Mouse (Mus musculus): ENCODE measurements around the gene Gmpr. TPM values are rescaled to one million over a fixed set of nuclear protein-coding genes. Genes with fewer than 3 reads are reported as not detected.

Gene Gmpr
- polyA plus RNA-seq, 1 experiment from 2014 or later: 14.0 TPM

DNA sequence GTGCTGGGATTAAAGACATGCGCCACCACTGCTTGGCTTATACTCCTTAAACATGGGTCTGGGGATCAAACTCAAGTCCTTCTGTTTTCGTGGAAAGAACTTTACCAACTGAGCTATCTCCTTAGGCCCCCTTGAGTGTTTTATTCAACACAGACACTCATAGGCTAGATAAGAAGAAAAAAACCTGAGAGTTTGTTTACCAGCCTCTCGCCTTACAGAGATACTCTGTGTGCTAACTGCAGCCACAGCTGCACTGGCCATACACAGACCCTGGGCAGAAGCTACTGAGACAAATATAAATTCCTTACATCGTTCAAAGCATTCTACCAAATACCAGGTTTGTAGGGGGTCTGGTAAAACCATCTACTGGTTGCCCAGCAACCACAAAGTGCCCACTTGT is 51.1 kb downstream of the Gmpr start:
- Histone ChIP-seq H3K9ac (no peak overlapping the region), H3K4me3 (no peak overlapping the region), H3K4me2 (no peak overlapping the region), H3K4me1 (peaks cover 15% of the 10 kb centered on the region; the same call in 1 of the 2 replicates), H3K9me3 (replicated peaks) (no peaks in the 10 kb centered on the region), H3K36me3 (ENCODE audit: poor library complexity, severe bottlenecking) (peaks cover 6% of the 10 kb centered on the region; the same call in 1 of the 2 replicates), H3K27ac (no peak overlapping the region), H3K27me3 (no peaks in the 10 kb centered on the region)
- WGBS: 64% methylated on average over 4 of the region's 4 CpGs
- no peak for ATAC-seq

DNA sequence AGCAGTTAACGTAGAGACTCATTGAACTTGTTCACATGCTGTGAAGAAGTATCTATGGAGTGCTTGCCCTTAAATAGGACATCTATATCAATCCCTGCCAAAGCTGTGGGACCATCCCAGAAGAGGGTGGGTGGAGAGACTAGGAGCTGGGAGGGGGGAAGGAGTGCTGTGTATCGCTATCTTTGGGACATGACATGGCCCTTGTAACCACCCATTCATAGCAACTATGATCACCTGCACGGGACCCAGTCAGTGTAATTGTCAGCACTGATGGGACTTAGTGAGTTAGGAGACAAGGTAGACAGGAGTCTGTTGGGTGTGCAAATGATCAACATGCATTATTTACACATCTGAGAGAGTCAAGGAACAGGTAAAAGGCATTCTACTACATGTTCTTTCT is 52.0 kb downstream of the Gmpr start:
- no peak for ATAC-seq
- H3K36me3 ChIP-seq (ENCODE audit: poor library complexity, severe bottlenecking): peaks cover 6% of the 10 kb centered on the region; the same call in 1 of the 2 replicates
- H3K9ac ChIP-seq: no peak overlapping the region
- WGBS: 92% methylated on average over 3 of the region's 3 CpGs
- H3K4me1 ChIP-seq: 0 out of 2 replicates have a peak, but pooled peaks cover 8% of the 10 kb centered on the region
- H3K27ac ChIP-seq: no peak overlapping the region
- H3K4me2 ChIP-seq: no peak overlapping the region
- H3K9me3 ChIP-seq (replicated peaks): no peaks in the 10 kb centered on the region
- no peak overlapping the region for H3K4me3 ChIP-seq
- H3K27me3 ChIP-seq: no peaks in the 10 kb centered on the region

DNA sequence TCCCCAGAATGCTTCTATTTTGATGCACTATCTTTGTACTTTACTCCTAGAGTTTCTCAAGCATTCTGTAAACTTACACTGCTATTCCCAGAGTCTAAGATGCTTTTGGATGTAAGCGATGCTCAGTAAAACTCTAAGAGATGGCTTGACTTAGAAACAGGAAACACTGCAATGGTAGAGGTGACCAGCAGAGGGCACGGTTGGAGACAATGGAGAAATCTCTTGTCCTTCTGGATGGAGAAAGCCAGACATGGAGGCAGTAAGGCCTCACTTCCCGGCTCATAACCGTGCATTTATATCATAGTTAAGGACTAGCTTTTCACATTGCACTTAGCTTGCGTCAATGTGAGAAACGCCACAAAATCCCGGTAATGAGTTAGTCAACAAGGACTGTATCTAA is 53.3 kb downstream of the Gmpr start:
- Histone ChIP-seq H3K27me3 (no peaks in the 10 kb centered on the region), H3K36me3 (ENCODE audit: poor library complexity, severe bottlenecking) (peaks cover 6% of the 10 kb centered on the region; the same call in 1 of the 2 replicates), H3K4me3 (no peak overlapping the region), H3K9me3 (replicated peaks) (no peaks in the 10 kb centered on the region), H3K4me2 (no peak overlapping the region), H3K9ac (no peak overlapping the region), H3K27ac (no peak overlapping the region), H3K4me1 (0 out of 2 replicates have a peak, but pooled peaks cover 8% of the 10 kb centered on the region)
- whole genome bisulfite sequencing: 77% methylated on average over 7 of the region's 7 CpGs
- ATAC-seq: no peak

DNA sequence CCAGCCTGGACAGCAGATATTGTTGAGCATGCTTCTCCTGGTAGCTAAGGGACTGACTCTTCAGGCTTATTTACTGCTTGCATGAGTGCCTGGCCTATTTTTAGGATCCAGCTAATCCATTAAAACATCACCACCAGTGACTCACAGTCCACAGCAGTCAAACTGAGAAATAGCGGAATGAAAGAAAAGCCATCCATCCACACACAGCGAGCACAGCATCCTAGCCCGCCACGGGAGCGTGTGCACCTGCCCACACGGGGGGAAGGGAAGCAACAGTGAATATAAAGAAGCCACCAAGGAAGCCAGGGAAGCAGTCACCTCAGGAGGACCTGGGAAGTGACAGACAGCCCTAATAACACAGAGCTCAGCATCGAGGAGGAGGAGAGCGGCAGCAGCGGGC is 54.8 kb downstream of the Gmpr start:
- Histone ChIP-seq H3K4me1 (0 out of 2 replicates have a peak, but pooled peaks cover 8% of the 10 kb centered on the region), H3K9ac (no peak overlapping the region), H3K36me3 (ENCODE audit: poor library complexity, severe bottlenecking) (peaks cover 10% of the 10 kb centered on the region), H3K9me3 (replicated peaks) (no peaks in the 10 kb centered on the region), H3K27me3 (no peaks in the 10 kb centered on the region), H3K4me3 (no peak overlapping the region), H3K27ac (no peak overlapping the region), H3K4me2 (no peak overlapping the region)
- WGBS: 74% methylated on average over 9 of the region's 9 CpGs
- ATAC-seq: no peak

DNA sequence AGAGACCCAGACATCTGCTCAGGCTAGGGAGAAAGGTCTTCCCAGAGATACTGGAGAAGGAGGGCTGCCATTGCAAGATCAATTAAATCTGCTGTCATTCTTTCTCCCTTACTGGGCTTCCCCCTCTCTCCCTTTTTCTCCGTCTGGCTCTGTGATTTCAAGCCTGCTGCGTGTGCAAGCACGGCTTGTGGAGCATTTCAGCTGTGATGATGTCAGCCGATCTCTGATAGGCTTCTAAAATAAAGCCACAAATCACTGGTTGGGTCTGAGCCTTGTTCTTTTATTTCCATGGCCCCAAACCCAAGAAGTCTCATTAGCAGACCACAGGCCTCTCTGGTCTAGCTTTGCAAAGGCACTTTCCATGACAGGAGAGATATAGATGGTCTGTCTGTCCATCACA is 57.7 kb downstream of the Gmpr start:
- WGBS: 77% methylated on average over 4 of the region's 4 CpGs
- ATAC-seq: no peak
- H3K36me3 ChIP-seq (ENCODE audit: poor library complexity, severe bottlenecking): peaks cover 16% of the 10 kb centered on the region
- H3K4me1 ChIP-seq: 0 out of 2 replicates have a peak, but pooled peaks cover 3% of the 10 kb centered on the region
- H3K9ac ChIP-seq: no peak overlapping the region
- no peak overlapping the region for H3K4me3 ChIP-seq
- H3K27ac ChIP-seq: no peak overlapping the region
- no peaks in the 10 kb centered on the region for H3K9me3 ChIP-seq (replicated peaks)
- no peaks in the 10 kb centered on the region for H3K27me3 ChIP-seq
- no peak overlapping the region for H3K4me2 ChIP-seq

DNA sequence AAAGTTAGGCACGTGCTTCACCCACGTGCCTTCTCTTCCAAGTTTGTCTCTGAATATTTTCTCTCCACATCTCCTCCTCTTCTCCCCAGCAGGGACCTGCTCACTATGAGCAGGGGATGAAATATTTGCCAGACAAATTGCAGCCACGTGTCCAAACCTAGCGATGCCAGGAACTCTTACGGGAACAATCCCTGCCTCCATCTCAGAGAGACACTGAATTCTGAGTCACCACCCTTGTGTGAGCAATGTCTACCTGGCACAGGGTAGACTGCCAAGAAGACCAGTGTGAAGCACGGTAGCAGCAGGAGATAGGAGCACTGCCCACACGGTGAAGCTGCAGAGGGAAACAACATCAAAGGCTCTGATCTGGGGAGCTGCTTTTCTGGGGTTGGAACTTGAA is 62.7 kb downstream of the Gmpr start:
- Histone ChIP-seq H3K36me3 (ENCODE audit: poor library complexity, severe bottlenecking) (peaks cover 16% of the 10 kb centered on the region), H3K9ac (no peak overlapping the region), H3K27ac (no peak overlapping the region), H3K4me2 (no peak overlapping the region), H3K9me3 (replicated peaks) (no peaks in the 10 kb centered on the region), H3K4me1 (peaks cover 13% of the 10 kb centered on the region; the same call in 1 of the 2 replicates), H3K4me3 (no peak overlapping the region), H3K27me3 (no peaks in the 10 kb centered on the region)
- 85% methylated on average over 7 of the region's 7 CpGs for WGBS
- ATAC-seq: no peak

DNA sequence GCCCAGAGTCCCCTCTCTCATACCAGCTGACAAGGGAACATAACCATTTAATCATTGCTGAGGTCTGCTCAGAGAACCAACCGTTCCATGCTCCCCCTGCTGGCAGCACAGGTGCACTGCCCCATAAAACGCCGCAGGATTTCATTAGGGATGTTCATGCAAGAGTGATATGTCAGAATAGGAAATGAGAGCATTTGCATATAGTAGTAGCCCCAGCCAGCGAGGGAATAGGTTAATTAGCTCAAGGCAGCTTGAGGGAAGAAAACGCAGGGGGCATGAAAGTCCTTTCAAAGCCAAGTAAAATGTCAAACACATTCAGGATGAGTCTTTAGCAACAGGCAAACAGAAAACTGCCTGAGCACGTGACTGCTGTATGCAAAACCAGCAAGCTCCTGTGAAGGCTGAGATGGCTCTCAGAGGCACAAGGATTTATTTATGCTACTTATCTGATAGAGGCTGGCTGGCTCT is 64.6 kb downstream of the Gmpr start:
- Histone ChIP-seq H3K27ac (no peak overlapping the region), H3K4me3 (no peak overlapping the region)

DNA sequence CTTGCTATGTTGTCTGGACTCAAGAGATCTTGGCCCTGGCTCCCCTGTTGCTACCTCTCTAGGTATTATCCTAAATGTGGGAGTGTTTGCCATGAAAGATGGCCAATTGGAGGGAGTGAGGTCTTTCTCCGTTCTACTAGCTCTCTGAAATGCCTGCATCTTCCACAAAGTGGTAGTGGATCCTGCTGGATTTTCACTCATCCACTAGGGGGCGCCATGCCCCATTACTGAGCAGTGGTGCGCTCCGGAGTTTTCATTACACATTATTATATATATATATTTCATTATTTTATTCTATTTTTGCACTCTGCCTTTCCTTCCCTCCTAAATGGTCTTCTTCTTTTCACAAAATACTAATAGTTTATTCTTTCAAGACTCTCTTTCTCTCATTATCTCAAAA is 65.5 kb downstream of the Gmpr start:
- no peak for ATAC-seq
- 31% methylated on average over 4 of the region's 4 CpGs for WGBS
- no peaks in the 10 kb centered on the region for H3K36me3 ChIP-seq (ENCODE audit: poor library complexity, severe bottlenecking)
- H3K27me3 ChIP-seq: no peaks in the 10 kb centered on the region
- H3K9me3 ChIP-seq (replicated peaks): no peaks in the 10 kb centered on the region
- no peak overlapping the region for H3K9ac ChIP-seq
- H3K27ac ChIP-seq: no peak overlapping the region
- H3K4me2 ChIP-seq: no peak overlapping the region
- H3K4me3 ChIP-seq: no peak overlapping the region
- peaks cover 13% of the 10 kb centered on the region; the same call in 1 of the 2 replicates for H3K4me1 ChIP-seq

More for the DNA sequence above, 64.6 kb downstream of the Gmpr start:
- H3K4me1 ChIP-seq: peaks cover 13% of the 10 kb centered on the region; the same call in 1 of the 2 replicates
- 2% methylated on average over 6 of the region's 6 CpGs for WGBS
- H3K4me2 ChIP-seq: peak overlapping the region; percentile 33
- peak; percentile 85 for ATAC-seq
- H3K36me3 ChIP-seq (ENCODE audit: poor library complexity, severe bottlenecking): peaks cover 8% of the 10 kb centered on the region
- no peak overlapping the region for H3K9ac ChIP-seq
- H3K27me3 ChIP-seq: no peaks in the 10 kb centered on the region
- no peaks in the 10 kb centered on the region for H3K9me3 ChIP-seq (replicated peaks)

DNA sequence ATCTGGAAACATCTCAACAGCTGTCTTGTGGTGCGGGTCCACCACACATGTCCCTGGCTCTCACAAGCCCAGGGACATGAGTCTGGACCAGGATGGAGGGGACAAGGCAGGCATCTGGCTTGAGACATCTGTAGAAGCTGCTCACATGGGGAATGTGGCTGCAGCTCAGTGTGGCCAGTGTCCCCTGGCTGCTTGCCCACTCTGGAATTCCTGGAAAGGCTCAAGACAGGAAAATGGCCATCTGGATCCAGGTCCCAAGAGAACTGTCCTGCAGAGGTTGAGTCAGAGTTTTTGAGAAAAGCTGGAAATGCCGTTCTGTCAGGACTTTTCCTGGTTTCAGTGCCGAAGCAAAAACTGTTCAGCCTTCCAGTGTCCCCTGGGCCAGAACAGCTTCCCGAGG is 68.9 kb downstream of the Gmpr start:
- Histone ChIP-seq H3K9ac (no peak overlapping the region), H3K4me1 (peaks cover 13% of the 10 kb centered on the region; the same call in 1 of the 2 replicates), H3K4me2 (no peak overlapping the region), H3K4me3 (no peak overlapping the region), H3K9me3 (replicated peaks) (no peaks in the 10 kb centered on the region), H3K27me3 (no peaks in the 10 kb centered on the region), H3K36me3 (ENCODE audit: poor library complexity, severe bottlenecking) (no peaks in the 10 kb centered on the region), H3K27ac (no peak overlapping the region)
- WGBS: 91% methylated on average over 4 of the region's 4 CpGs
- ATAC-seq: no peak

DNA sequence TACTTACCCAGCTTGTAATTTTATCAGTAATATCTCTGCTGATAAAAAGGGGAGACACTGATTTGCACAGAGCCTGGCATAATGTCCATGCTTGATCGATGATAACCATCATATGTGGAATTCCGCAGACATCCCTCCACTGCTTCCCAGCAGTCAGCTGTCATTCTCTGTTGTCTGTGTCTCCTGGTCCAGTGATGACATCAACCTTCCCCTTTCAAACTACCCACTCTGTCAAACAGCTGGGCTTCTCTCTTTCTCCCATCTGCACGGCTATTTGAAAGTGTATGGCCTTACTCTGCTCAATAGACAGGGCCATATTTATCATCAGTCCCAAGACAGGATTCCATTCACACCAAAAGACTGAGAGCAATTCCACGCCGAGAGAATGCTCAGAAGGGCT is 70.1 kb downstream of the Gmpr start:
- Histone ChIP-seq H3K4me3 (no peak overlapping the region), H3K36me3 (ENCODE audit: poor library complexity, severe bottlenecking) (no peaks in the 10 kb centered on the region), H3K9ac (no peak overlapping the region), H3K4me1 (peaks cover 7% of the 10 kb centered on the region; the same call in 1 of the 2 replicates), H3K9me3 (replicated peaks) (no peaks in the 10 kb centered on the region), H3K27ac (no peak overlapping the region), H3K4me2 (no peak overlapping the region), H3K27me3 (no peaks in the 10 kb centered on the region)
- 75% methylated on average over 5 of the region's 5 CpGs for WGBS
- ATAC-seq: no peak

DNA sequence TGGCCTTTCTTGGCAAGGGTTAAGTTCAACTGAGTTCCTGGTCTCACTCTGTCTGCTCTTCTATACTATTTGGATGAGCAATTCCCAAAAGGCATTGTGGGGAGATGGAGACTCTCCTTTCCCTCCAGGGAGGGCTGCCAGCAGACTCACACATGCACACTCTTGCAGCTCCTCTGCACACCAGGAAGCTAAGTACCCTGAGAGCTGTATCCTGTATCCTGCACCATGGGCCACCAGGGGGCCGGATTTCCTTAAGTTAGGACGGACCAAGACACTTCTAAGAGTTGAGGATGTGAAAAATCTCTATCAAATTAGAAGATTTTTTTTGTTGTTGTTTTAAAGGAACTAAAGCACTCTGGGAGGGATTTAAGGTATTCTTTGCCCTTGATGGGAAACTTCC is 70.5 kb downstream of the Gmpr start:
- Histone ChIP-seq H3K4me1 (0 out of 2 replicates have a peak, but pooled peaks cover 3% of the 10 kb centered on the region), H3K4me2 (no peak overlapping the region), H3K9ac (no peak overlapping the region), H3K27ac (no peak overlapping the region), H3K9me3 (replicated peaks) (no peaks in the 10 kb centered on the region), H3K4me3 (no peak overlapping the region), H3K36me3 (ENCODE audit: poor library complexity, severe bottlenecking) (no peaks in the 10 kb centered on the region), H3K27me3 (no peaks in the 10 kb centered on the region)
- 63% methylated on average over 2 of the region's 2 CpGs for WGBS
- no peak for ATAC-seq

DNA sequence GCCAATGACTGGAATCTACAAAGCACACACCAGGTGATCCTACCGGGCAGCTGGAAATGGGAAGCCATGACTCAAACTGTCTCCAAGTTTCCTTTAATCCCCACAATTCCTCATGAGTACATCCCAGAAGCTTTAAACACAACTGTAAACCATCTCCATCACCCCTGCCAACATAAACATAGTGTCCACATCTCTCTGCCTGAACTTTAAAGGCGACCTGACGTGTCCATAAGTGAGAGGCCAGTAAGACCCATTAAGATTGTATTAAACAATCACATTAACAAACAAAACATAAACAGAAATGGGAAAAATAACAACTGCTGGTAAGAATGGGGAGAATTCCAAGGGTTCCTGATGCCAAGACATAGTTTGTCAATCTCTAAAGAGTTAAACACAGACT is 72.5 kb downstream of the Gmpr start:
- no peaks in the 10 kb centered on the region for H3K27me3 ChIP-seq
- 83% methylated on average over 3 of the region's 3 CpGs for WGBS
- H3K27ac ChIP-seq: no peak overlapping the region
- H3K9me3 ChIP-seq (replicated peaks): no peaks in the 10 kb centered on the region
- no peak overlapping the region for H3K4me2 ChIP-seq
- ATAC-seq: no peak
- H3K36me3 ChIP-seq (ENCODE audit: poor library complexity, severe bottlenecking): no peaks in the 10 kb centered on the region
- no peak overlapping the region for H3K4me3 ChIP-seq
- no peak overlapping the region for H3K9ac ChIP-seq
- 0 out of 2 replicates have a peak, but pooled peaks cover under 1% of the 10 kb centered on the region for H3K4me1 ChIP-seq

DNA sequence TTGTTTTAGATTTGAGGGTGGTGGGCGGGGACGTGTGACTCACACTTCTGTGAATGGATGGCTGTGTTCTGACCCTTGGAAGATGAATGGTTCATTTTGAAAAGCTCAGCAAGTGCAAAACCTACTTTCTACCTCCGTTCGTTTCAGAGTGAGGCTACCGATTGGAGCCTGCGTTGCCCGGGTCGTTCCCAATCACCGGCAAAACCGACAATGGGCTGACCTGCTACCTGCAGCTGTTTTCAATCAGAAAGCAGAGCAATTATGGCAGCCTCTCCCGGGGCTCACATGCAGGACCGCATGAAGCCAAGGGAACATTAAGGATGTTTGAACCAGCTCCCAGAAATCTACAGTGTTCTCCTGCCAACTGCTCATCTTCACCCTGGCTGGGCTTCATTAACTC is 75.0 kb downstream of the Gmpr start:
- Histone ChIP-seq H3K36me3 (ENCODE audit: poor library complexity, severe bottlenecking) (no peaks in the 10 kb centered on the region), H3K9ac (no peak overlapping the region), H3K4me1 (no peaks in the 10 kb centered on the region), H3K4me3 (no peak overlapping the region), H3K27ac (no peak overlapping the region), H3K27me3 (no peaks in the 10 kb centered on the region), H3K9me3 (replicated peaks) (no peaks in the 10 kb centered on the region), H3K4me2 (no peak overlapping the region)
- WGBS: 66% methylated on average over 12 of the region's 12 CpGs
- ATAC-seq: no peak

Measured in forebrain, embryonic 13.5 days (tissue).